Mouse (Mus musculus): ENCODE data around the gene Anapc4.

The Anapc4 gene

GRCm38 (mm10) chr5:52868918-52869703 is 35.3 kb downstream of the Anapc4 start:
- no peak for DNase-seq (ENCODE audit: low spot score)

GRCm38 (mm10) chr5:52871461-52871860 is 37.6 kb downstream of the Anapc4 start:
- DNase-seq (ENCODE audit: low spot score) = no peak

- DNase-seq (ENCODE audit: low spot score) = no peak
Measured at GRCm38 (mm10) chr5:52871986-52872385, 38.2 kb downstream of the Anapc4 start.

- peak; percentile 42 for DNase-seq (ENCODE audit: low spot score)
Measured at GRCm38 (mm10) chr5:52878847-52879246, 45.0 kb downstream of the Anapc4 start.

- DNase-seq (ENCODE audit: low spot score) = no peak
Measured at GRCm38 (mm10) chr5:52879926-52880325, 46.1 kb downstream of the Anapc4 start.

- no peak for DNase-seq (ENCODE audit: low spot score)
Measured at GRCm38 (mm10) chr5:52882446-52882845, 48.6 kb downstream of the Anapc4 start.

- DNase-seq (ENCODE audit: low spot score) = no peak
Measured at GRCm38 (mm10) chr5:52887085-52887484, 53.3 kb downstream of the Anapc4 start.

GRCm38 (mm10) chr5:52889919-52890318 is 56.1 kb downstream of the Anapc4 start:
- no peak for DNase-seq (ENCODE audit: low spot score)

- no peak for DNase-seq (ENCODE audit: low spot score)
Measured at GRCm38 (mm10) chr5:52891949-52892835, 58.4 kb downstream of the Anapc4 start.

- DNase-seq (ENCODE audit: low spot score) = no peak
Measured at GRCm38 (mm10) chr5:52893938-52894337, 60.1 kb downstream of the Anapc4 start.

GRCm38 (mm10) chr5:52904246-52904645 is 70.4 kb downstream of the Anapc4 start:
- DNase-seq (ENCODE audit: low spot score) = no peak

GRCm38 (mm10) chr5:52904671-52905070 is 70.9 kb downstream of the Anapc4 start:
- DNase-seq (ENCODE audit: low spot score) = no peak

GRCm38 (mm10) chr5:52908246-52908645 is 74.4 kb downstream of the Anapc4 start:
- DNase-seq (ENCODE audit: low spot score) = no peak

GRCm38 (mm10) chr5:52910159-52910591 is 76.4 kb downstream of the Anapc4 start:
- no peak for DNase-seq (ENCODE audit: low spot score)

- DNase-seq (ENCODE audit: low spot score) = no peak
Measured at GRCm38 (mm10) chr5:52911286-52911870, 77.6 kb downstream of the Anapc4 start.

GRCm38 (mm10) chr5:52913711-52914110 is 79.9 kb downstream of the Anapc4 start:
- DNase-seq (ENCODE audit: low spot score) = no peak

- DNase-seq (ENCODE audit: low spot score) = no peak
Measured at GRCm38 (mm10) chr5:52916186-52916585, 82.4 kb downstream of the Anapc4 start.

Data from left cerebral cortex, adult 11 months (tissue).